ENCODE assay signal across 8 mouse cellular contexts in the genomic region with DNA sequence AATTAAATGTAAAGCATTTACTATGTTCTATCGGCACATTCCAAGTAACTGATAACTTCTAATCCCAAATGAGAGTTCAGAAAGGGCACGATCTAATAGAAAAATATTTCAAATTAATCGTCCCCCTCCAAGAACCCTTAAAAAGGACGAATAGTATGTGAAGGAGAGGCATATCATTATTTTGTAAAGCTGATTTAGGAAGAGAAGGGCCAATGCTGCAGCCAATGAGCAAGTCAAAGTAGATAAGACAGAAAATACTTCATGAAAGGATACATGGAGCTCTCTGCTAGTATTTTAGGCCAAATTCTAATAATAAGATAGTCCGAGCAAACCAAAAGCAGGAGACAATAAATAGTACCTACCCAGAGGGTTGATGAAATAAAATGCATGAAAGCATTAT. TPM values are rescaled to one million over a fixed set of nuclear protein-coding genes. Genes with fewer than 3 reads are reported as not detected.
DNase-seq lines count a peak whose midpoint lies in the region; ATAC-seq and TF ChIP-seq lines count a peak whose summit lies in the region.

No protein-coding gene starts in this region.

- H3K27ac ChIP-seq in lung, embryonic 14.5 days (ENCODE audit: low read depth): 0 out of 2 replicates have a peak overlapping the region, but pooled peaks have one; percentile 96
- no peak overlapping the region for H3K27ac ChIP-seq in embryonic fibroblast, embryonic 13.5 days (ENCODE audit: insufficient read depth, low read length)
- no peak overlapping the region for H3K27ac ChIP-seq in limb, embryonic 12.5 days
- H3K27ac ChIP-seq in neural tube, embryonic 15.5 days (replicated peaks): no peak overlapping the region

- no peak for TF ChIP-seq POLR2A in embryonic fibroblast, embryonic 13.5 days (IDR thresholded peaks at IDR 0.05; ENCODE audit: low read depth, low read length)

- DNase-seq in lung, embryonic 14.5 days: no peak
- no peak for DNase-seq in lung, postnatal 14 days
- no peak for DNase-seq in gastrocnemius, postnatal 4 days (ENCODE audit: low spot score in 2 of 2)
- DNase-seq in layer of hippocampus, adult 18-20 months (ENCODE audit: low spot score in 2 of 2): no peak
- DNase-seq in adrenal gland, adult 2 months: no peak

- H3K36me3 ChIP-seq in lung, embryonic 14.5 days (ENCODE audit: insufficient read depth): no peaks in the 10 kb centered on the region
- no peaks in the 10 kb centered on the region for H3K36me3 ChIP-seq in limb, embryonic 12.5 days
- no peaks in the 10 kb centered on the region for H3K36me3 ChIP-seq in neural tube, embryonic 15.5 days

- H3K9ac ChIP-seq in lung, embryonic 14.5 days: peak overlapping the region; percentile 91
- peak overlapping the region; percentile 91; the same call in 1 of the 2 replicates for H3K9ac ChIP-seq in limb, embryonic 12.5 days (replicated peaks)
- H3K9ac ChIP-seq in neural tube, embryonic 15.5 days (replicated peaks): peak overlapping the region; percentile 88; the same call in 1 of the 2 replicates

- H3K4me3 ChIP-seq in lung, embryonic 14.5 days (ENCODE audit: low read depth, low read length): peak overlapping the region; percentile 83
- peak overlapping the region; percentile 80 for H3K4me3 ChIP-seq in embryonic fibroblast, embryonic 13.5 days (ENCODE audit: insufficient read depth, low read length)
- H3K4me3 ChIP-seq in limb, embryonic 12.5 days (replicated peaks): peak overlapping the region; percentile 86
- H3K4me3 ChIP-seq in neural tube, embryonic 15.5 days (replicated peaks): peak overlapping the region; percentile 74

- no peaks in the 10 kb centered on the region for H3K9me3 ChIP-seq in lung, embryonic 14.5 days (ENCODE audit: low read depth, low read length)
- no peaks in the 10 kb centered on the region for H3K9me3 ChIP-seq in limb, embryonic 12.5 days
- no peaks in the 10 kb centered on the region for H3K9me3 ChIP-seq in neural tube, embryonic 15.5 days (replicated peaks)

- WGBS in lung, embryonic 14.5 days: 56% methylated on average over 5 of the region's 5 CpGs
- WGBS in limb, embryonic 12.5 days: 68% methylated on average over 5 of the region's 5 CpGs
- 64% methylated on average over 5 of the region's 5 CpGs for WGBS in neural tube, embryonic 15.5 days

- no peak for ATAC-seq in lung, embryonic 14.5 days (ENCODE audit: insufficient read depth)
- ATAC-seq in limb, embryonic 12.5 days (ENCODE audit: insufficient number of reproducible peaks, insufficient read depth, low FRiP score, low TSS enrichment, low read depth): no peak
- no peak for ATAC-seq in neural tube, embryonic 15.5 days (ENCODE audit: low FRiP score)

- peaks cover 3% of the 10 kb centered on the region; the same call in 1 of the 2 replicates for H3K4me1 ChIP-seq in lung, embryonic 14.5 days (ENCODE audit: insufficient read depth)
- H3K4me1 ChIP-seq in embryonic fibroblast, embryonic 13.5 days (ENCODE audit: control insufficient read depth, insufficient read depth, low read length): peaks cover 2% of the 10 kb centered on the region; the same call in 1 of the 2 replicates
- peaks cover 8% of the 10 kb centered on the region for H3K4me1 ChIP-seq in limb, embryonic 12.5 days (replicated peaks)
- peaks cover 30% of the 10 kb centered on the region for H3K4me1 ChIP-seq in neural tube, embryonic 15.5 days

- TF ChIP-seq CTCF in lung, embryonic 14.5 days (IDR thresholded peaks at IDR 0.05; ENCODE audit: low read depth): no peak
- TF ChIP-seq CTCF in embryonic fibroblast, embryonic 13.5 days (IDR thresholded peaks at IDR 0.05; ENCODE audit: borderline replicate concordance, insufficient read depth, low read length): no peak

- H3K27me3 ChIP-seq in lung, embryonic 14.5 days (ENCODE audit: insufficient read depth, low read length): no peaks in the 10 kb centered on the region
- no peaks in the 10 kb centered on the region for H3K27me3 ChIP-seq in limb, embryonic 12.5 days
- no peaks in the 10 kb centered on the region for H3K27me3 ChIP-seq in neural tube, embryonic 15.5 days (replicated peaks)

- peak overlapping the region; percentile 74 for H3K4me2 ChIP-seq in lung, embryonic 14.5 days
- peak overlapping the region; percentile 69 for H3K4me2 ChIP-seq in limb, embryonic 12.5 days
- peak overlapping the region; percentile 70 for H3K4me2 ChIP-seq in neural tube, embryonic 15.5 days

RNA-seq across cellular contexts. Expression of a gene that starts 1.3 kb away (rescaled TPM):
- 78.0 and 78.7 TPM in 2 replicates for polyA plus RNA-seq in lung, embryonic 14.5 days (2014; fragmentation: Nextera tagmentation; extraction: Ambion mirVana)
- polyA plus RNA-seq in embryonic fibroblast, embryonic 13.5 days (2011; ENCODE audit: insufficient read length, low read depth, missing spikeins): 43.0 and 48.5 TPM in 2 replicates
- polyA plus RNA-seq in limb, embryonic 12.5 days (2016; fragmentation: Nextera tagmentation; extraction: Ambion mirVana): 55.3 and 58.1 TPM in 2 replicates
- 71.2 and 74.4 TPM in 2 replicates for polyA plus RNA-seq in neural tube, embryonic 15.5 days (2015; fragmentation: Nextera tagmentation; extraction: Ambion mirVana)
- total RNA-seq in gastrocnemius, postnatal 4 days (2021): 10 to 100 TPM; 34.3 to 36.5 TPM
- 10 to 100 TPM; 54.1 to 55.7 TPM for total RNA-seq in layer of hippocampus, adult 18-20 months (2021)
- total RNA-seq in adrenal gland, adult 2 months (2021): 100 to 1,000 TPM in 1 of 2 experiments, 10 to 100 TPM in 1; 87.2 to 104 TPM
- polyA plus RNA-seq in adrenal gland, adult 2 months (2012; rRNA removed): 3.5 and 11.9 TPM in 2 replicates
